Mouse (Mus musculus) heart, adult 2 months (tissue): ENCODE measurements around the gene Tbc1d8b.

ENCODE experiments used
- CTCF ChIP-seq: fragments of 200-600 bp; IDR thresholded peaks from 2 replicates; pipeline ENCODE4 v1.8.1; 2022; ENCODE audit warnings: antibody characterized with exemption, mild to moderate bottlenecking, moderate library complexity
- POLR2A ChIP-seq: fragments of 200-500 bp; IDR thresholded peaks from 2 replicates; pipeline ENCODE4 v1.6.1; 2011; ENCODE audit warnings: mild to moderate bottlenecking, low read depth, low read length, control low read depth; ENCODE audit not compliant: insufficient read depth

- TF ChIP-seq POLR2A (no peak), CTCF (no peak)
Measured at GRCm38 (mm10) chrX:139652226-139652625, 32.6 kb upstream of the Tbc1d8b start.
